Mouse (Mus musculus) hindbrain, postnatal 0 days (tissue): ENCODE data around the gene Efcc1. TPM values are rescaled to one million over a fixed set of nuclear protein-coding genes. Genes with fewer than 3 reads are reported as not detected.
A peak's percentile ranks its signal among the peaks of the same experiment; 100 is the strongest.

Experiments
- ATAC-seq: fragments of 200-750 bp; cut with Nextera tagmentation; 2 replicates; pipeline ENCODE4 v1.8.0; 2017; ENCODE audit warnings: mild to moderate bottlenecking, moderate TSS enrichment, moderate library complexity
- DNase-seq: peaks from one replicate; pipeline ENCODE4 v3.0.0-alpha.2; 2015; ENCODE audit warnings: low spot score
- H3K27ac ChIP-seq: fragments of 300-500 bp; sonication (generic); 2 replicates; pipeline ENCODE4 v1.5.1; 2014; ENCODE audit warnings: mild to moderate bottlenecking
- H3K27me3 ChIP-seq: fragments of 300-500 bp; sonication (generic); 2 replicates; pipeline ENCODE4 v1.6.1; 2014; ENCODE audit warnings: low read length, mixed read lengths; ENCODE audit not compliant: insufficient read depth
- H3K36me3 ChIP-seq: fragments of 300-500 bp; sonication (generic); 2 replicates; pipeline ENCODE4 v1.6.1; 2014; ENCODE audit warnings: low read length, mixed read lengths; ENCODE audit not compliant: insufficient read depth
- H3K4me1 ChIP-seq: fragments of 300-500 bp; sonication (generic); 2 replicates; pipeline ENCODE4 v1.6.1; 2014; ENCODE audit warnings: antibody characterized with exemption, low read length, mixed read lengths; ENCODE audit not compliant: insufficient read depth
- H3K4me2 ChIP-seq: fragments of 300-500 bp; sonication (generic); 2 replicates; pipeline ENCODE4 v1.6.1; 2014; ENCODE audit warnings: low read depth, mild to moderate bottlenecking, low read length, moderate library complexity, mixed read lengths
- H3K4me3 ChIP-seq: fragments of 300-500 bp; sonication (generic); 2 replicates; pipeline ENCODE4 v1.5.1; 2014; ENCODE audit warnings: low read length
- H3K9ac ChIP-seq: fragments of 300-500 bp; sonication (generic); replicated peaks from 2 replicates; pipeline ENCODE4 v1.6.1; 2014; ENCODE audit warnings: mild to moderate bottlenecking, low read length, moderate library complexity, mixed read lengths
- H3K9me3 ChIP-seq: fragments of 300-500 bp; sonication (generic); 2 replicates; pipeline ENCODE4 v1.6.1; 2016; ENCODE audit warnings: low read length, mixed read lengths
- CTCF ChIP-seq: IDR thresholded peaks from 2 replicates; pipeline ENCODE4 v1.5.1; 2016; ENCODE audit warnings: antibody characterized with exemption, control low read depth, low read depth
- WGBS: fragments of 180-500 bp; shearing (Covaris S2); extraction: QIAGEN DNeasy Blood & Tissue Kit; methylation state at CpG from one replicate; pipeline ENCODE4 v1.1.7; 2014; 5-methylcytosine and 5-hydroxymethylcytosine counted together
- polyA plus RNA-seq: library from polyadenylated mRNA; unstranded; fragments of >200 nt; fragmentation: Nextera tagmentation; extraction: Ambion mirVana; gene quantifications from 2 replicates; pipeline ENCODE4 v1.2.1, GENCODE M21; 2015
- total RNA-seq: library from RNA; depleted of rRNA; stranded (reverse); fragments of >200 nt; gene quantifications from 2 replicates; pipeline ENCODE4 v1.2.3, GENCODE M21; 2014

The Efcc1 gene
- total and polyA plus RNA-seq, 2 experiments from 2014 or later: 5.4 to 8.3 TPM

- no peak overlapping the region for H3K27ac ChIP-seq
- DNase-seq (no peak), ATAC-seq (no peak)
- H3K4me2 ChIP-seq: no peak overlapping the region
- H3K4me1 ChIP-seq: peaks cover 4% of the 10 kb centered on the region; the same call in 1 of the 2 replicates
- TF ChIP-seq CTCF: no peak
- no peak overlapping the region for H3K9ac ChIP-seq
- H3K9me3 ChIP-seq: no peaks in the 10 kb centered on the region
- no peaks in the 10 kb centered on the region for H3K27me3 ChIP-seq
- H3K4me3 ChIP-seq: no peak overlapping the region
- 54% methylated on average over 7 of the region's 7 CpGs for WGBS
- no peaks in the 10 kb centered on the region for H3K36me3 ChIP-seq
Measured at GRCm38 (mm10) chr6:87725267-87725912, 5.3 kb upstream of the Efcc1 start.

GRCm38 (mm10) chr6:87728102-87728501 is 2.6 kb upstream of the Efcc1 start:
- H3K4me3 ChIP-seq: no peak overlapping the region

GRCm38 (mm10) chr6:87730141-87730540 is 528 bp upstream of the Efcc1 start:
- ATAC-seq (no peak), DNase-seq (no peak)
- Histone ChIP-seq H3K4me3 (peak overlapping the region; percentile 67), H3K36me3 (no peaks in the 10 kb centered on the region), H3K9ac (peak overlapping the region; percentile 67), H3K27me3 (no peaks in the 10 kb centered on the region), H3K27ac (peak overlapping the region; percentile 80; the same call in 1 of the 2 replicates), H3K9me3 (no peaks in the 10 kb centered on the region), H3K4me1 (peaks cover 9% of the 10 kb centered on the region; the same call in 1 of the 2 replicates), H3K4me2 (peak overlapping the region; percentile 92)
- no peak for TF ChIP-seq CTCF
- WGBS: 14% methylated on average over 13 of the region's 13 CpGs

More at GRCm38 (mm10) chr6:87728102-87728501, 2.6 kb upstream of the Efcc1 start:
- H3K9ac ChIP-seq: no peak overlapping the region
- no peak overlapping the region for H3K4me2 ChIP-seq
- no peaks in the 10 kb centered on the region for H3K36me3 ChIP-seq
- DNase-seq (no peak), ATAC-seq (no peak)
- TF ChIP-seq CTCF: no peak
- no peaks in the 10 kb centered on the region for H3K9me3 ChIP-seq
- H3K4me1 ChIP-seq: peaks cover 4% of the 10 kb centered on the region; the same call in 1 of the 2 replicates
- WGBS: 68% methylated on average over 3 of the region's 3 CpGs
- H3K27ac ChIP-seq: no peak overlapping the region
- no peaks in the 10 kb centered on the region for H3K27me3 ChIP-seq

GRCm38 (mm10) chr6:87731463-87732095 is 910 bp downstream of the Efcc1 start:
- peak overlapping the region; percentile 80; the same call in 1 of the 2 replicates for H3K27ac ChIP-seq
- peaks cover 9% of the 10 kb centered on the region; the same call in 1 of the 2 replicates for H3K4me1 ChIP-seq
- H3K9ac ChIP-seq: peak overlapping the region; percentile 67
- WGBS: 3% methylated on average over 19 of the region's 19 CpGs
- no peak for TF ChIP-seq CTCF
- no peaks in the 10 kb centered on the region for H3K27me3 ChIP-seq
- peak overlapping the region; percentile 67 for H3K4me3 ChIP-seq
- ATAC-seq (no peak), DNase-seq (no peak)
- H3K4me2 ChIP-seq: peak overlapping the region; percentile 92
- H3K36me3 ChIP-seq: no peaks in the 10 kb centered on the region
- no peaks in the 10 kb centered on the region for H3K9me3 ChIP-seq

GRCm38 (mm10) chr6:87732151-87733011 is 1.7 kb downstream of the Efcc1 start:
- Histone ChIP-seq H3K27ac (peak overlapping the region; percentile 15; the same call in 1 of the 2 replicates), H3K4me1 (peaks cover 9% of the 10 kb centered on the region; the same call in 1 of the 2 replicates), H3K27me3 (no peaks in the 10 kb centered on the region), H3K4me3 (peak overlapping the region; percentile 67), H3K9ac (peak overlapping the region; percentile 52), H3K9me3 (no peaks in the 10 kb centered on the region), H3K4me2 (peak overlapping the region; percentile 92), H3K36me3 (no peaks in the 10 kb centered on the region)
- 3% methylated on average over 48 of the region's 53 CpGs for WGBS
- no peak for TF ChIP-seq CTCF
- DNase-seq (peak; percentile 68), ATAC-seq (peak; percentile 43; the same call in 1 of the 2 replicates)
